Mouse (Mus musculus) intestine, embryonic 15.5 days (tissue): ENCODE measurements around the gene Olfr1390. TPM values are rescaled to one million over a fixed set of nuclear protein-coding genes. Genes with fewer than 3 reads are reported as not detected.

Source experiments
- polyA plus RNA-seq: library from polyadenylated mRNA; unstranded; fragments of >200 nt; fragmentation: Nextera tagmentation; extraction: Ambion mirVana; gene quantifications from 2 replicates; pipeline ENCODE4 v1.2.1, GENCODE M21; 2015

Gene Olfr1390
- polyA plus RNA-seq, 1 experiment from 2014 or later: not detected

Other genes with a start within 250 kb of the Olfr1390 start
- not detected in 2 replicates for gene Olfr1396, start 220.3 kb upstream of the Olfr1390 start, polyA plus RNA-seq
- gene Olfr1395, start 192.9 kb upstream of the Olfr1390 start, polyA plus RNA-seq: not detected in 2 replicates
- gene Olfr1394, start 180.8 kb upstream of the Olfr1390 start, polyA plus RNA-seq: not detected in 2 replicates
- gene Btnl9, start 148.0 kb upstream of the Olfr1390 start, polyA plus RNA-seq: 1.7 and 2.2 TPM in 2 replicates
- gene Zfp62, start 131.9 kb upstream of the Olfr1390 start, polyA plus RNA-seq: 24.4 and 28.6 TPM in 2 replicates
- 53.5 and 61.2 TPM in 2 replicates for gene Mgat1, start 91.0 kb upstream of the Olfr1390 start, polyA plus RNA-seq
- gene Olfr1393, start 56.9 kb upstream of the Olfr1390 start, polyA plus RNA-seq: not detected in 2 replicates
- gene Olfr1392, start 49.9 kb upstream of the Olfr1390 start, polyA plus RNA-seq: not detected in 2 replicates
- gene Olfr10, start 30.4 kb upstream of the Olfr1390 start, polyA plus RNA-seq: not detected in 2 replicates
- not detected in 2 replicates for gene Olfr1391, start 12.4 kb upstream of the Olfr1390 start, polyA plus RNA-seq
- gene Olfr1389, start 87.9 kb downstream of the Olfr1390 start, polyA plus RNA-seq: not detected in 2 replicates
- 0.06 and 0.10 TPM in 2 replicates for gene Olfr1388, start 101.4 kb downstream of the Olfr1390 start, polyA plus RNA-seq
- not detected in 2 replicates for gene Olfr1387, start 120.2 kb downstream of the Olfr1390 start, polyA plus RNA-seq
- gene Olfr1386, start 129.9 kb downstream of the Olfr1390 start, polyA plus RNA-seq: not detected in 2 replicates
- gene Olfr1385, start 153.9 kb downstream of the Olfr1390 start, polyA plus RNA-seq: not detected in 2 replicates
- not detected in 2 replicates for gene Olfr1384, start 171.5 kb downstream of the Olfr1390 start, polyA plus RNA-seq
- gene Olfr1383, start 184.5 kb downstream of the Olfr1390 start, polyA plus RNA-seq: not detected in 2 replicates
- gene Olfr1382, start 193.1 kb downstream of the Olfr1390 start, polyA plus RNA-seq: not detected in 2 replicates
- gene Olfr1381, start 208.3 kb downstream of the Olfr1390 start, polyA plus RNA-seq: not detected in 2 replicates
- gene Olfr1380, start 221.7 kb downstream of the Olfr1390 start, polyA plus RNA-seq: not detected in 2 replicates